Mouse (Mus musculus) heart, postnatal 0 days (tissue): ENCODE measurements around the gene Ppcs.

Source experiments
- CTCF ChIP-seq: IDR thresholded peaks from 2 replicates; pipeline ENCODE4 v1.5.1; 2016; ENCODE audit warnings: antibody characterized with exemption, control low read depth, low read depth
- EP300 ChIP-seq: IDR thresholded peaks from 2 replicates; pipeline ENCODE4 v1.6.1; 2016; ENCODE audit warnings: antibody characterized with exemption, low read depth

DNA sequence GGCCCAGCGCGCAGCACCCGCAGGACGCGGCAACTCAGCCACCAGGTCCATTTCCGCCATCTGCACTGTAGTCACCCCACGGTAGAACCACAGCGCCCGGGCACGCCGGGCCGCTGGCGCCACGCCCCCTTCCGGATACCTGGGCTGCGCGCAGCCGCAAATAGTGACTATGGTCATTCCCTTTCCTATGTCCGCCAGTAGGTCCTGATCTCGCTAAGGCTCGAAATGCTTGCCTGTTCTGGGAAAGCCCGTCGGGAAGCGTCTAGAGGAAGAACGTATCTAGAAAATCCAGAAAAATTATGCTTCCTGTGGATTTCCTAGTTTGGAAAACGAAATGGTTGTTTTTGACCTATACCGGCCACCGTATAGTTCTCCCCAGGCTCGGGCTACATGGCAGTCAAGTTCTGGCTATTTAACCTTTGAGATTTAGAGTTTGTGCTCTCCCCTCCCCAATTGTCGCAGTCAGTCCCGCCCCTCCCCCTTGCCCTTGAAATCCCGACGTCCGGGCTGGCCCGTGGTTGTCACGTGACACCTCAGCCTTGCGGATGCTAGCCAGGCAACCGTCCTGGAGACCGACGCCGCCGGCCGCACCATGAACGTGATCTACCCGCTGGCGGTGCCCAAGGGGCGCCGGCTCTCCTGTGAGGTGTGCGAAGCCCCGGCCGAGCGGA, at the start of gene Ppcs, which contains the start of gene Zmynd12:
- TF ChIP-seq CTCF (no peak), EP300 (no peak; the same call in none of the 2 replicates)
